Mouse (Mus musculus): ENCODE results near the gene Bola2.

- TF ChIP-seq CTCF (conservative IDR thresholded peaks at IDR 0.05 in 1 of 2, IDR thresholded peaks at IDR 0.05 in 1 of 2; ENCODE audit: low read depth in 2 of 2, low read length in 2 of 2), result no peak
- TF ChIP-seq RAD21 (IDR thresholded peaks at IDR 0.05; ENCODE audit: low read depth, low read length), result no peak
- no peak for TF ChIP-seq ZKSCAN1 (IDR thresholded peaks at IDR 0.05; ENCODE audit: borderline replicate concordance, low read depth, low read length)
- no peak for TF ChIP-seq JUND (conservative IDR thresholded peaks at IDR 0.05; ENCODE audit: low read depth, low read length)
- TF ChIP-seq RCOR1 (conservative IDR thresholded peaks at IDR 0.05; ENCODE audit: low read depth, low read length), result no peak
Measured at GRCm38 (mm10) chr7:126725667-126726066, 30.5 kb downstream of the Bola2 start.

Data from CH12.LX (cell line).